Mouse (Mus musculus): ENCODE measurements around the gene Prok1.

- no peak for TF ChIP-seq CTCF (IDR thresholded peaks at IDR 0.05; ENCODE audit: low read depth)
- TF ChIP-seq EP300 (IDR thresholded peaks at IDR 0.05; ENCODE audit: low read depth), result no peak
These were observed 21.7 kb upstream of the Prok1 start for GRCm38 (mm10) chr3:107260956-107261850.

All from liver, embryonic 14.5 days (tissue).